ENCODE assay signal across 21 mouse cellular contexts in the genomic region with DNA sequence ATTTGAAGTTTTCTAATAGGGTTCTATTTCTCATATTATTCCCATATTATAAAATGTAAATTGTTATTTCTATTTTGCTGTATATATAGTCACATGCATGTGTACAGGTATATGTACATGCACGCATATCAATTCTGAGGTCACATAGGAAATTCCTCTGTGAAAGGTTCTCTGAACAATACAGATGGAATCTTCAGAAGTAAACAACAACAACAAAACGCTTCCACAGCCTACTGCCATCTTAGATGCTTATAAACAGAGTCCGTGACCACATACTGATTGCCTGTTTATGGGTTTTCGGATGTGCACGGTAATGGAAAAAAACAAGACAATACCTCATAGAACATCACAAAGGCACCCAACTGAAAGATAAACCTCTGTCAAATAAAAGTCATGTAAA. TPM values are rescaled to one million over a fixed set of nuclear protein-coding genes. Genes with fewer than 3 reads are reported as not detected.
DNase-seq lines count a peak whose midpoint lies in the region; ATAC-seq and TF ChIP-seq lines count a peak whose summit lies in the region.
"Had no signal": no experiment of that assay in that cellular context is flagged by ENCODE, and none has a peak within 500 bp of the region (broad histone marks: within the 10 kb centered on the region; RNA-seq: fewer than 3 reads in every experiment).

No protein-coding gene starts in this region.

- TF ChIP-seq CTCF in lung, embryonic 14.5 days (IDR thresholded peaks at IDR 0.05; ENCODE audit: low read depth): no peak

- H3K27me3 ChIP-seq in hindbrain, embryonic 13.5 days: peaks cover 28% of the 10 kb centered on the region
- H3K27me3 ChIP-seq in hindbrain, embryonic 10.5 days (ENCODE audit: insufficient read depth, poor library complexity, severe bottlenecking): peaks cover 21% of the 10 kb centered on the region
- H3K27me3 ChIP-seq in lung, embryonic 14.5 days (ENCODE audit: insufficient read depth, low read length): no peaks in the 10 kb centered on the region
- H3K27me3 ChIP-seq in midbrain, embryonic 13.5 days: no peaks in the 10 kb centered on the region
- peaks cover 4% of the 10 kb centered on the region for H3K27me3 ChIP-seq in neural tube, embryonic 15.5 days (replicated peaks)
- H3K27me3 ChIP-seq: intestine, embryonic 15.5 days; limb, embryonic 15.5 days had no signal

- peak overlapping the region; percentile 34 for H3K4me2 ChIP-seq in hindbrain, embryonic 13.5 days
- peak overlapping the region; percentile 37; the same call in 1 of the 2 replicates for H3K4me2 ChIP-seq in lung, embryonic 14.5 days
- peak overlapping the region; percentile 54 for H3K4me2 ChIP-seq in midbrain, embryonic 13.5 days (replicated peaks)
- peak overlapping the region; percentile 34; the same call in 1 of the 2 replicates for H3K4me2 ChIP-seq in neural tube, embryonic 15.5 days
- H3K4me2 ChIP-seq: intestine, embryonic 15.5 days; limb, embryonic 15.5 days had no signal

- no peak overlapping the region for H3K9ac ChIP-seq in hindbrain, embryonic 13.5 days
- no peak overlapping the region for H3K9ac ChIP-seq in lung, embryonic 14.5 days
- H3K9ac ChIP-seq in midbrain, embryonic 13.5 days (replicated peaks): peak overlapping the region; percentile 55
- no peak overlapping the region for H3K9ac ChIP-seq in neural tube, embryonic 15.5 days (replicated peaks)
- H3K9ac ChIP-seq: intestine, embryonic 15.5 days; limb, embryonic 15.5 days; liver, embryonic 14.5 days had no signal

- H3K9me3 ChIP-seq in hindbrain, embryonic 13.5 days: no peaks in the 10 kb centered on the region
- no peaks in the 10 kb centered on the region for H3K9me3 ChIP-seq in hindbrain, embryonic 10.5 days
- H3K9me3 ChIP-seq in lung, embryonic 14.5 days (ENCODE audit: low read depth, low read length): no peaks in the 10 kb centered on the region
- H3K9me3 ChIP-seq in midbrain, embryonic 13.5 days: no peaks in the 10 kb centered on the region
- H3K9me3 ChIP-seq in neural tube, embryonic 15.5 days (replicated peaks): no peaks in the 10 kb centered on the region
- H3K9me3 ChIP-seq: heart, embryonic 10.5 days; intestine, embryonic 15.5 days; limb, embryonic 15.5 days had no signal

- no peak for DNase-seq in hindbrain, embryonic 10.5 days (ENCODE audit: low spot score)
- no peak for DNase-seq in lung, embryonic 14.5 days
- no peak for DNase-seq in lung, adult 18-20 months
- DNase-seq in right cerebral cortex, postnatal 4 days: no peak
- DNase-seq: adrenal gland, postnatal 36 days; cerebellum, adult 9-10 months; gastrocnemius, postnatal 10 days; heart, postnatal 4 days; kidney, adult 8-10 months; kidney, postnatal 4 days; left cerebral cortex, postnatal 4 days; lung, postnatal 4 days had no signal

- no peaks in the 10 kb centered on the region for H3K36me3 ChIP-seq in hindbrain, embryonic 13.5 days
- H3K36me3 ChIP-seq in hindbrain, embryonic 10.5 days: no peaks in the 10 kb centered on the region
- peaks cover 24% of the 10 kb centered on the region for H3K36me3 ChIP-seq in lung, embryonic 14.5 days (ENCODE audit: insufficient read depth)
- no peaks in the 10 kb centered on the region for H3K36me3 ChIP-seq in midbrain, embryonic 13.5 days
- no peaks in the 10 kb centered on the region for H3K36me3 ChIP-seq in neural tube, embryonic 15.5 days
- H3K36me3 ChIP-seq: intestine, embryonic 15.5 days; limb, embryonic 15.5 days had no signal

- WGBS in hindbrain, embryonic 13.5 days: 74% methylated on average over 5 of the region's 5 CpGs
- WGBS in hindbrain, embryonic 10.5 days: 89% methylated on average over 5 of the region's 5 CpGs
- WGBS in lung, embryonic 14.5 days: 87% methylated on average over 5 of the region's 5 CpGs
- 77% methylated on average over 5 of the region's 5 CpGs for WGBS in midbrain, embryonic 13.5 days
- WGBS in neural tube, embryonic 15.5 days: 63% methylated on average over 5 of the region's 5 CpGs

- H3K4me1 ChIP-seq in hindbrain, embryonic 13.5 days (replicated peaks): peaks cover 34% of the 10 kb centered on the region
- peaks cover 33% of the 10 kb centered on the region for H3K4me1 ChIP-seq in hindbrain, embryonic 10.5 days (replicated peaks)
- H3K4me1 ChIP-seq in lung, embryonic 14.5 days (ENCODE audit: insufficient read depth): peaks cover 14% of the 10 kb centered on the region; the same call in 1 of the 2 replicates
- H3K4me1 ChIP-seq in midbrain, embryonic 13.5 days (replicated peaks): peaks cover 33% of the 10 kb centered on the region
- H3K4me1 ChIP-seq in neural tube, embryonic 15.5 days: peaks cover 27% of the 10 kb centered on the region

- no peak overlapping the region for H3K4me3 ChIP-seq in hindbrain, embryonic 13.5 days
- no peak overlapping the region for H3K4me3 ChIP-seq in hindbrain, embryonic 10.5 days
- H3K4me3 ChIP-seq in lung, embryonic 14.5 days (ENCODE audit: low read depth, low read length): no peak overlapping the region
- H3K4me3 ChIP-seq in midbrain, embryonic 13.5 days (replicated peaks): peak overlapping the region; percentile 37
- no peak overlapping the region for H3K4me3 ChIP-seq in neural tube, embryonic 15.5 days (replicated peaks)
- H3K4me3 ChIP-seq: heart, embryonic 10.5 days; intestine, embryonic 15.5 days; left cerebral cortex, adult 2 months; limb, embryonic 15.5 days; myocyte had no signal

- no peak overlapping the region for H3K27ac ChIP-seq in hindbrain, embryonic 13.5 days
- H3K27ac ChIP-seq in hindbrain, embryonic 10.5 days: no peak overlapping the region
- H3K27ac ChIP-seq in lung, embryonic 14.5 days (ENCODE audit: low read depth): no peak overlapping the region
- H3K27ac ChIP-seq in midbrain, embryonic 13.5 days: 0 out of 2 replicates have a peak overlapping the region, but pooled peaks have one; percentile 32
- no peak overlapping the region for H3K27ac ChIP-seq in neural tube, embryonic 15.5 days (replicated peaks)
- H3K27ac ChIP-seq: heart, embryonic 10.5 days; intestine, embryonic 15.5 days; left cerebral cortex, adult 2 months; limb, embryonic 15.5 days; liver, embryonic 14.5 days had no signal

- no peak for ATAC-seq in hindbrain, embryonic 13.5 days (ENCODE audit: low FRiP score)
- ATAC-seq in lung, embryonic 14.5 days (ENCODE audit: insufficient read depth): no peak
- ATAC-seq in midbrain, embryonic 13.5 days: no peak
- ATAC-seq in neural tube, embryonic 15.5 days (ENCODE audit: low FRiP score): no peak
- ATAC-seq: intestine, embryonic 15.5 days had no signal

RNA-seq across cellular contexts. Expression of a gene that starts 4.7 kb away (rescaled TPM):
- polyA plus RNA-seq in hindbrain, embryonic 13.5 days (2015; fragmentation: Nextera tagmentation; extraction: Ambion mirVana): 10.0 and 10.3 TPM in 2 replicates
- polyA plus RNA-seq in hindbrain, embryonic 10.5 days (2016; fragmentation: Nextera tagmentation; extraction: Ambion mirVana): 11.9 and 12.6 TPM in 2 replicates
- 53.2 and 55.9 TPM in 2 replicates for polyA plus RNA-seq in lung, embryonic 14.5 days (2014; fragmentation: Nextera tagmentation; extraction: Ambion mirVana)
- 30.5 and 39.0 TPM in 2 replicates for polyA plus RNA-seq in midbrain, embryonic 13.5 days (2015; fragmentation: Nextera tagmentation; extraction: Ambion mirVana)
- polyA plus RNA-seq in neural tube, embryonic 15.5 days (2015; fragmentation: Nextera tagmentation; extraction: Ambion mirVana): 9.2 and 10.3 TPM in 2 replicates
